Mouse (Mus musculus) mesoderm, embryonic 11.5 days (tissue): ENCODE measurements at regions not wholly inside any gene's neighbourhood (a gene's known extent, or its start where the extent isn't known, plus 50 kb on each side); places are given as distances from the start of the nearest gene placed in this dataset.
A peak's percentile ranks its signal among the peaks of the same experiment; 100 is the strongest.

Experiments used
- DNase-seq: peaks from one replicate; pipeline ENCODE4 v3.0.0-alpha.2; 2012; ENCODE audit warnings: low read depth, low spot score

DNA sequence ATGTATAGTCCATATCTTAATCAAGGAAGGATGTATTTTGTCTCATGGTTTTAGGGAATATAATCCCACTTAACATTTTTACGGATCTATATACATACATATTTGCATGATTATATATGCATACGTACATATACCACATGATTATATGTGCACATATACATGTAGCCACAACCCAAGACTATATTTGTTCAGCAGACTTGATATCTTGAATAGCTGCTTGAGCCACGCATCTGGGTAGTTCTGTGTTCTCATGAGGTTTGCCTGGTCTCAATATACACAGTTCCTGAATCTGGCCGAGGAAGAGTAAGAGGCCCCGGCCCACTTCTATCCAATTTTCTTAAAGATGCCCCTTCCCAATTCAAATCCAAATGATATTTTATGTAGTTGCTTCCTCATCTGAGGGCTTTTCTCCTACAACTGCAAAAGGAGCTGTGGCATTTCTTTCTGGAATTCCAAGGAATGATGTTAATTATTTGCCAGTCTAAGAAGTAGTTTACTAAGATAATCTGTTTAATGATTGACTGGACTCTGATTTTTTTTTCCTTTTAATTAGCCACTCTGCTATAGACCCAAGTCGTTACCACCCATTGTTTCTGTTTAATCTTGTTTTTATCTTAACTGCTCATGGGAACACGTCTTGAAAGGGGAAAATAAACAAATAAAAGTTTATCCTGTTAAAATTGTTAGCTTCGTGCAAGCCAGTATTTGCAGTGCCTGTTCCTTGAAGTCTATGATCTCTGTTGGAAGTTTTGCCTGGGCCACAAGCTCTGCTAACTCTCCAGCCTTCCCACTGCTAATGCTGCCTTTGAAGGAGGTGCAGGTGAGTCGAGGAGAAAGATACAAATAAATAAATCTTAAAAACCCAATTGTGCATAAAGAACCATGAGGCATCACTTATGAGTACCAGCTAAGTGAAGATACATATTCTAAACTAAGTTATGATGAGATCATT, 112.9 kb upstream of the Kitl start:
- no peak for DNase-seq

DNA sequence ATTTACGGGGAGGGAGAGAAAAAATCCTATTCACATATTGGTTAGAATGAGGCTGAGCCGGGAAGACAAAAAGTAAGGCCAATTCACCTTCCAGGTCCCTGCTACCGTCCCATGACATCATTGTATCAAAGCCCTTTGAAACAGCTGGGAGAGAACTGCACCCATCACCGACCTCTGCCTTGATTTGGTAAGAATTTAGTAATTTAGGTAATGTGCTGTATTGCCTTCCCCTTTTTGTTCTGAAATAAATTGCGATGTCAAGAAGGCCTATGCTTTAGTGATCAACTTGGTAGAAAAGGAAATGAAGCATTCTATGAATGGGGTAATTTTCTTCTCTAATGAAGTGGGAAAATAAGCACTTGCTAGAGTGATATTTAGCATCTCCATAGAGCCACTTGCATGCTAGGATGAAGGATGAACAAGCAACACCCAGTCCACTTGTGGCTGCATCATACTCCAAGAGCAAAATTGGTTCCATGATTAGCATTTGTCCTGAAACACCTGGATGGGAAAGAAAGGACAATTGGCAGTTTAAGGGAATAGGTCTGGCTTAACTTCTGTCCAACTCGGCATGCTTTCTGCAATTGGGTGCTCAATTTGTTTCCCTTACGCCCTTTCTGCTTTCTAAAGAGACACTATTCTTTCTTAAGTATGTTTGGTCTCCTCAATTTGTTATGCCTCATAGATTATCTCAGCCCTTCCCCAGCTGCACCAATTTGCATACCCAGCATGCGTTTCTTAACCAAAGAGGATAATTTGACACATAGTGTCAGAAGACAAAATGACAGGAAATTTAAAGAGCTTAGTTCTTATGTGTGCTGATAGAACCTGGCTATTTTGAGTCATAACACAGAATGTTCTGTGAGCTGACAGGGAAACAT, 114.2 kb upstream of the Kitl start:
- DNase-seq, result no peak

- no peak for DNase-seq
These were observed 121.4 kb upstream of the Kitl start for GRCm38 (mm10) chr10:99893999-99894398.

GRCm38 (mm10) chr10:99891899-99892298, 123.5 kb upstream of the Kitl start:
- DNase-seq, result no peak

GRCm38 (mm10) chr10:99881901-99882300, 122.4 kb upstream of the Csl start:
- no peak for DNase-seq

GRCm38 (mm10) chr10:99879362-99879761, 119.9 kb upstream of the Csl start:
- DNase-seq, result peak; percentile 22

GRCm38 (mm10) chr10:99864711-99865110, 105.3 kb upstream of the Csl start:
- no peak for DNase-seq

DNA sequence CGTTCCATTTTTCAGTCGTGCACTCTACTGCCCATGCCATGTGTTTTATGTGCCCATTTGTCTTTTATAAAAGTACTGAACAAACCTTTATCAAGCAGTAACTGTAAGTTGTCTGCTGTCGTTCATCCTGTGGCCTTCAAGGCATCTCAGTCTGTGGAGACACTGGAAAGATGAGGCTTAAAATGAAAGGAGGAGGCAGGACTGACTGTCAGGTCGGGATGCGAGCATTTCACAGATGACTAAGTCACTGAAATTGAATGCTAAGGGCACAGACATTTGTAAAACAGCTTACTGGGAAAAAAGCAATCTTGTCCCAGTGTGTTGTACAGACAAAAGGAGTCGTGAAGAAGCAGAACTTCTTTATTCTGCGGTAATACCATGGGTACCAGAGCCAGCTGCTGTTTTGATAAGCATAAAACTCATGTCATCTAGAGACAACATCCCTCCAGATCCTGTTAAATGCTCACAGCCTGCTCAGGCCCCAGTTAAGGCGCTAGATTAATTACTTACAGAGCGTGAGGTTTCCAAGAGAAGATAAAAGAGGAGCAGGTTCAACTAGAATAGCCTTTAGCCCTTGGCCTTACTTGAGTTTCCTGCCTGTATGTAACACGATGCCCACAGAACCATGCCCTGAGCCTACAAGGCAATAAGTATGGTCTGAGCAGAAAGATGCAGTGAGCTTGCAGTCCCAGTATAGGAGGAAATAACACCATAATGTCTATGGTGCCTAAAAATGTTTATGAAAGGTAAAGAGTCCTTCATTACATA, 101.0 kb upstream of the Csl start:
- DNase-seq, result no peak

DNA sequence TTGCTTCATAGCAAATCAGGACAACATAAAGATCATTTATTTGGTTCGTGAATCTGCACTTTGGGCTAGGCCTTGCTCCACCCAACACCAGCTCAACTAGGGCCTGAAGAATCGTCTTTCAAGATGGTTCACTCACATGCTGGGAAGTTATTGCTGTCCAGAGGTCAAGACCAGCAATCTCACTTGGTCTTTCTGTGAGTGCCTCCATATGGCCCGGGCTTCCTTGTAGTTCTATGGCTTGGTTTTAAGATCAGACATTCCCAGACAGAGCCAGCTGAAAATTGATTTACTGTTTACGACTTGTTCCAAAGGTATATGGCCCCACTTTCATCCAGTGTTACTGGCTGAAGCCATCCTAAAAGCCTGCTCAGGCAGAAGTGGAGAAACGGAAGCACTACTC, 84.7 kb upstream of the Csl start:
- DNase-seq, result peak; percentile 17

GRCm38 (mm10) chr10:99841167-99841843, 81.8 kb upstream of the Csl start:
- DNase-seq, result no peak

GRCm38 (mm10) chr10:99840179-99840876, 80.9 kb upstream of the Csl start:
- no peak for DNase-seq

- DNase-seq, result no peak
These were observed 77.5 kb upstream of the Csl start for GRCm38 (mm10) chr10:99836835-99837412.

DNA sequence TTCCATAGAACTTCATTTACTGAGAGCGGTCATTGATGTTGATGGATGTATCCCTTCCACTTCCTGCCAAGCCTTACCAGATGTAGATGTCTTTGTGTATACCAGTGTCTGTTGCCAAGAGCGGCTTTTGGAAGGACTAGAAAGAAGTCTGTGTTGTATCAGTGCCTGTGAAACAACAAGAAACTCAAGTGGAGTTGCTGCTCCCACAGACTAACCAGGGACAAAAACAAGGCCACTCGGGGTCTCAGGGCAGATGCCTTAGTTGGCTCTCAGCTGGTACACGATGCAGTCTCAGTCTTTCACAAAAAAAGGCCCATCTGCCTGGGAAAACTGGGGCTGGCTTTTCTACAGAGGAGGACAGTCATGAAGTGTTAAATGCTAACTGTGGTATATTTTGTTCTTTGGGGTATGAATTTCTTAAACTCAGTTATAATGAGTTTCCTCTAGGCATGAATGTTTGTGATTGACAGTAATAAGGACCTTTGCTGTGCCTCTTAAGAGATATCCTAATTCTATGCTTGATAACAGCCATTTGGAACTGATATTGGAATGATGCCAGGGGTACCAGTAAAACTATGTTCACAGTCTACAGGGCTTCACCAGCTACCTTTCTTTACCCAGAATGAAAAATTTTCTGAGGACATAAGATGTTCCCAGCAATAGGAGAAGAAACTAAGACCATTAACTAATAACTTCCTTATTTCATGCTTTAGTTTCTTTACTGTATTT, 75.6 kb upstream of the Csl start:
- no peak for DNase-seq

DNA sequence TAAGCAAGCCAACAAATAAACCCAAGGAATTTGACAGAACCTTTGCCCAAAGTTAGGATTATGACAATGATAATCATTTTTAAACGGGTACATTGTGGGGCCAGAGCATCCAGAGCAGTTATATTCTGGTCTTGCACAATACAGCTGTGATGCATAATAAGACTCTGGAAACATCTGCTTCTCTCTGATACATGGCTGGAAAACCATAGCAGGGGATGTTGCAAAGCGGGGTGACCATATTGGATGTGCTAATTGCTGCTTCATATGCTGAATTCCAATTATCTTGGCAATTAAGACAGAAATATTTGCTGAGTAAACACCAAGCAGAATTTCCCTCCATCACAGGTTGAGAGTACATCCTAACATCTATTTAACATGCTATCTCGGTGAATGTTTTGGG, 70.5 kb upstream of the Csl start:
- no peak for DNase-seq

DNA sequence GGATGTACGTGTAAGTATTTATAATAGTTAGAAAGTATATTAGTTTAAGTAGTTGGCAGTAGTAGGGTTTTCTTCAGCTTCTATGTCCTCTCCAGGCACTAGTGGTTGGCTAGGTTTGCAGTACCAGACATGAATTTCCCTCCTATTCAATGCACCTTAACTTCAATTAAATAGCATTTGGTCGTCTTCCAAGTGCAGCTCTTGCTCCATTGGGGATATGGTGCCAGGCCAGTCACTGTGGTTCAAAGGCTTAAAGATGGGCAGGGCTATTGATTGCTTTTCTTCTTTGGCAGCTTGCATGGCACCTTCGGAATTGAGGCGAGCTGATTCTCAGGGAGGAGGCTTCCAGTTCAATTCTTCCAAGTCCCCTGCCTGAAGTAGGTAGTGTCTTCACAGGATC, 68.0 kb upstream of the Csl start:
- DNase-seq, result no peak

DNA sequence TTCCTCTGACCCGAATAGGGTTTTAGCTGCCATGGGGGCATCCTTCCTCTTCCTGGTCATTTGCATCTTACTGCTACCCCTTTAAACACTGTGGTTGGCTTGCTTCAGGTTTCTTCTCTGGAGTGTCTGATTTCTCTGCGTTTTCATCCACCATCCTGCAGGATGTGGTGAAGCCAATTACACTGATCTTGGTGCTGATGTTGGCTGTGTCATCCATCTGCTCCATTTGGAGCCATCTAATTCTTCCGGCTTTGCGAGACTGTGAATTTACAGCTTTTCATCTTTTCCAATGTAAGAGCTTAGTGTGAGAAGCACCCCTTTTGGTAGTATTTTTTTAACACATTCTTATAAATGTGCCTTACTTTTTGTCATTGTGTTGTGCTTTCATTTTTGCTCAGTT, 66.4 kb upstream of the Csl start:
- no peak for DNase-seq

DNA sequence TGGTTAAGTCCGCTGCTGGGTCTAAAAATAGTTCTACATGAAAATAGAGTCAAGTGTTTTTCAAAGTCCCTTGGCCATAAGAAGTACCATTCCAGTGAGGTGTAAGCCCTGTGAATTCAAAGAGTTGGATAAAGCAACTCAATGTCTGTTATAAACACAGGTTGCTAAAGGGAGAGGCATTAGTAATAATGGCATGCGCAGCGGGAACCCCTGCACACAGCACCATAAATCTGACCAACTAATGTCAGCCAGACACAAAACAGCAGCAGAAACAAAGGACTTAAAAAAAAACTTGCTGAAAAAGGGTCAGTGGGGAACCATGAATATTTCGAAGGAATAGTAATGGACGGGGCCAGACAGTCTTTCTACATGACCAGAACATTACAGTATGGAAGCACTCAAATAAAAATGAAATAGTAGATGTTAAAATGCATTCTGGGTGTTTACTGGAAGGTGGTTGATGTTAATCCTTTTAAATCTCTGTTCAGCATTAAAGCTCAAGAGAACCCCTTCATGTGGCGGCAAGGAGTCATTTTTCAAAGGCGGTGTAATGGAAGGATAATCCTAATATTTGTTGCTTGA, 52.7 kb upstream of the Csl start:
- peak; percentile 67 for DNase-seq

- no peak for DNase-seq
These were observed 52.0 kb upstream of the Csl start for GRCm38 (mm10) chr10:99811430-99811829.
